Mouse (Mus musculus) forelimb bud, embryonic 11.5 days (tissue): ENCODE data around the gene Rcbtb2.

ENCODE experiments used
- DNase-seq: peaks from one replicate; pipeline ENCODE4 v3.0.0-alpha.2; 2012; ENCODE audit warnings: low read depth, low spot score

The Rcbtb2 gene

DNA sequence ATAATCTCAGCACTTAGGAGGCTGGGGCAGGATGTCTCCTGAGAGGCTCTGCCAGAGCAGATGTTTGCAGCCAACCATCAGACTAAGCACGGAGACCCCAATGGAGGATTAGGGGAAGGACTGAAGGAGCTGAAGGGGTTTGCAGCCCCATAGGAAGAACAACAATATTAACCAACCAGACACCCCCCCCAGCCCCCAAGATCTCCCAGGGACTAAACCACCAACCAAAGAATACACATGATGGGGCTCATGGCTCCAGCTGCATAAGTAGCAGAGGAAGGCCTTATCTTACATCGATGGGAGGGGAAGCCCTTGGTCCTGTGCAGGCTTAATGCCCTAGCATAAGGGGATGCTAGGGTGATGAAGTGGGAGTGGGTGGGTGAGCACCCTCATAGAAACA lies 6.5 kb upstream of the Rcbtb2 start:
- no peak for DNase-seq

DNA sequence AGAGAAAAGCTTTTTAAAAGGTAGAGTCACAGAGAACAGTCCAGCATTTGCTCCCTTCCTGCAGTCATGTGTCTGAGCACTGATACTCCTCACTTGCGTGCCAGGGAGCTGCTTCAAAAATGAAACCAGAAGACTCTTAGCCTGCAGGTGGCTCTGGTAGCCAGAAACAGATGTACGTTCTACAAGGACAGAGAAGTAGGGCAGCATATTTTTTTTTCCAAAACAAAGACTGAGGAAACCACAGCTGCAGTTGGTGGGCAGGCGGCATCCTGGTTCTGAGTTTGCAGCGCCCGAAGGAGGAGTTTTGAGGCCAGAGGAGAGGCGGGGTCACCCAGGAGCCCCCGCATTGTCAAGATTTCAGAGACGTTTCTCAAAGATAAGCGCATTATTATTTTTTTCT lies 5.9 kb upstream of the Rcbtb2 start:
- DNase-seq: peak; percentile 48

DNA sequence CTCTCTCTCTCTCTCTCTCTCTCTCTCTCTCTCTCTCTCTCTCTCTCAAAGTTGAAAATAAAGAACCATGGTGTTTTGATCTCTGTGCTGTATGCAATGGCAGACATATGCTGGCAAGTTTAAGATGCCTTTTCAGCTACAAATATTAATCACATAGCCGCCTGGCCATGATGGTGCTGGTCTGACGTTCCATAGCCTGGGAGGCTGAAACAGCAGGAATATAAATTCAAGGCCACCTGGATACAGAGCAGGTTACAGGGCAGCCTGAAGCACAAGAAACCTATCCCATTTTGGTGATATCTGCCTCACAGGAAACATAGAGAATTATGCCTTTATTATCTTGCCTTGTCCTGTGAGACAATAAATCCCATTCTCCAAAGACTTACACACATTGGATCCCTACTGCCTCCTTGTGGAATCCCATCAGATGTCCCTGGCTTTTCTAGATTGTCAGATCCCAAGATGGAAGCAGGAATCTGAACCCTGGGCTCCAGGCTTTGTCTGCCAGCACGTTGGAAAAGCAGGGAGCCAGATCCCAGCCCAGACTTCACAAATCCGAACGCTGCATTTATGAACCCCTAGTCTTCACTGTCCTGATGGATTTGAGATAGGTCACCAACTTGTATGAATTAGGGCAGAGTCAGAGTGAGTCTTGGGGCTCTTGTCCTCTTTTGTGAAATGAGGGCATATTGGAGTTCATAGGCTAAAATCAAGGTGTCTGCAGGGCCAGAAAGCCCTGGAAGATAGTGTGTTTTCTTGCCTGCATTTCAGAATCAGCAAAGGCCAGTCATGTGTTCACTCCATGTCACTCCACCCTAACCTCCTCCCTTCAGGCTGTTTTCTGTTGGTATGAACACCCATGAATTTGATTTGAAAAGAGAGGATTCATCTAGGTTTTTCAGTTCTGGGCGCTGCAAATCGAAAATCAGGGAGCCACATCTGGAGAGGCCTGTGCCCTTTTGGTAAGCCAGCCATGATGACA lies 5.1 kb upstream of the Rcbtb2 start:
- no peak for DNase-seq

DNA sequence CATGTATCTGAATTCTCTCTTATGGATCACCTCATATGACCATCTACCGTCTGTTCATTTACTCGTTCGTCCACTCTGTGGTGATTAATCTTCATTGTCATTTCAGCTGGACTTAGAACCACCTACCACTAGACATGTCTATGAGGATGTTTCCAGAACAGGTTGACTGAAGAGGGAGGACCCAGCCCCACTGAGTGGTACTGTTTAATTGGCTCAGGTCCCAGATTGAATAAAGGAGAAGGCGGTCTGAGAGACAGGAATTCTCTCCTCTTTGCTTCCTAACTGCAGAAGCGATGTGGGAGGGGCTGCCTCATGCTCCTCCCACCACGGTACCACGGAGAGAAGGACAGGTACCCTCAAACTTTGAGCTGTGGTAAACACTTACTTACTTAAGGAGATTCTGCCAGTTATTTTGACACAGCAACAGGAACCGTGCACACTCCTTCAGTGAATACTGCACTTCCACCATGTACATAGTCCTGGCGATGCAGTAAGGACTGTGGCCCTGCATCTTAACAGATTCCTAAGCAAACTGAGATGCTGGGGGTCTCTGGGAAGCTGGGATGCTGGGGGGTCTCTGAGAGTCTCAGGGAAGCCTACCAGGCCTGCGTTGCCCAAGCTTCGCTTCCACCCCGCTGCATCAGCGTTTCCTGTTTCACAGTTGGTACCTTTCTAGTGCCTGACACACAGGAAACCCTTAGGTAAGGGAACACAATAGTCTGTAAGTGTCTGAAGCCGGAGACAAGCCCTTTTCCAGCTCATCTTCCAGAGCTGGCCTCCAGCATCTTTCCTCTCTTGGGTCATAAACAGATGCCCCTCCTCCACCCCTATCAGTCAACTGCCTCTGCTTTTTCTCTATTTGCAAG lies 4.1 kb upstream of the Rcbtb2 start:
- DNase-seq: no peak

DNA sequence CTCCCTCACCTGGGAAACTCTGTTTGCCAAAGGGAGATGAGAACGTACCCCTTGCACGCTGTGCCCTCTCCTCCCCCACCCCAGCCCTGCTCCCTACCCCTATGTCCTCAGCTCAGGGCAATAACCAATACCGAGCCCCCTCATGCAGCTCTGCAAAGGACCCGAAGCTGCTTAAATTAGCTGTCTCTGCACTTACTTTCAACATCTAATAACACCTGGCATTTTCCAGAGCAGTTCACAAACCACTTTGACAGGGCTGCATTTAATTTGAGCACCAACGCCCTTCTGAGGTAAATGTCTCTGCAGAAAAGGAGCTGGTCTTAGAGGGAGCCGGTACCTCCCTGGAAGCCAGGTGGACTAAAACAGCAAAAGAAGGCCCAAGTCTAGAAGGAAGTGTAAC lies 3.4 kb upstream of the Rcbtb2 start:
- no peak for DNase-seq

DNA sequence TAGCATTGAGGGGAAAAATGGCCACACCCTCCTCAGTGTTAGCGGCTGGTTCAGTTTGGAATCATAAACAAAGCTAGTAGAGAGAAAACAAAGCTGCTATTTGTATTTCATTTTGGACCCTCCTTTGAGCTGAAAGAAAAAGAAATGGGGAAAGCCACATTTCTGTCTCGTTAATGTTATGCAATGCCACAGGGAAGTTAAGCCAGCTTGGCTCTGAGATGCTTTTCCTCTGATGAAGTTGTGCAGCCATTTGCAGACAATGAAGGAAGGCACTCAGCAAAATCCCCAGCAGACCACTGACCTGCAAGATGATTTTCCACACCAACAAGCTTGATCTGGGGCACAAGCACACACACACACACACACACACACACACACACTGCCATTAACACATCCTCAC lies 2.9 kb upstream of the Rcbtb2 start:
- DNase-seq: no peak

DNA sequence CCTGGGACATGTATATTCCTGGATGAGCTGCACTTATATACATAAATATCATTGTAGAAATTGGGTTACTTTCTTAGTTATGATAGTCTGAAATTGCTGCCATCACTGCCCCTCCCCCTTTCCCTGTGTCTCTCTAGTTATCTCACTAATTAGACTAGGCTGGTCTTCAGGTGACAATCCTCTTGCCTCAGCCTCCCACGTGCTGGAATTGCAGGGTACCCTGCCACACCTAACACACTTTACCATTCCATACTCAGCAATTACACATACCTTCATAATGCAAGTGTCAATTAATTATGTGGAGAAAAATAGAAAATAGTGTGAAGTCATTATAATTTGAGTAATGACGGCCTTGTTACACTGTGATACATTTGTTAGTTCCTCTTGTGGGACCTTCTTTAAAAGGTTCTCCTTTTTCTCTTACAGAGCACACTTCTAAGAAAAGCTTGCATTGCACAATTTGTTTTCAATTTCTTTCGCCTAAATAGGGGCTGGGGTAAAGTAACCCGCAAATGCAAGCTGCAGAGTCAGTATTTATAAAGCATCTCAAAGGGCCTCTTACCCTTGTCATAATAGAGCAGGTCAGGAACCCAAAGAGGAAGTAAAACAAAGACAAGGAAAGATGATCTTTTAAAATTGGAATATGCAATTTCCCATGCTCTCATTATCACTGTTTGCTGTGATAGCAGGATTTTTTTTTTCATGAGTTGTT lies 470 bp upstream of the Rcbtb2 start:
- no peak for DNase-seq

DNA sequence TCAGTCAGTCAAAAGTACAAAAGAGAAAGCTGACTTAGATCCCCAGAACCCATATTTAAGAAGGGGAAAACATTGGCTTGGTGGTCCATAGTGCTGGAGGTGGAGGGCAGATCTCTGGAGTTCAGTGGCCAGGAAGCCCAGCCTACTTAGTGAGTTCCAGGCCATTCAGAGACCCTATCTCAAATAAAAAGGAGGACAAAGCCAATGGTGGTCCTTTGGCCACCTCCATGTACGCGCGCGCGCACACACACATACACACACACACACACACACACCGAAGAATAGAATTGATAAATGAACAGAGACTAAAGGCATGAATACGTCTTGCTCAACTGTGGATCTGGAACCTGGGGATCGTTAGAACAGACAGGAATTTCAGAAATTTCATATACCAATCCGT lies 544 bp downstream of the Rcbtb2 start:
- no peak for DNase-seq

DNA sequence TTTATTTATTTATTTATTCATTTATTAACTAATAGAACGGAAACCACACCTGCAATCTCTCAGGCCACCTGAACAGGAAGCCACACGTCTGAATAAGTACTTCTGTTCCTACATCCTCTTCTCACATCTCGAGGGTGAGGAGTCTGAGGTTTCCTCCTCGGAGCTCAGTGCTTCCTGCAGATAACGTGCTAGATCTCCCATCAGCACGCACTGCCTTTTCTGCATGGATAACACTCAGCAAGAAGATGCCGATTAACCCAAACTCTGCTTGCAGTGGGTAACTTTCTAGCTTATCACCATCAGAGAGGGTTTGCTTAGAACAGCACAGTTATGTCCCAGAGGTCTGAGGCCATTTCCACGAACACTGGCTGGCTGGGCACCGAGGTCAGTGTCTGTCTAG lies 949 bp downstream of the Rcbtb2 start:
- DNase-seq: no peak

DNA sequence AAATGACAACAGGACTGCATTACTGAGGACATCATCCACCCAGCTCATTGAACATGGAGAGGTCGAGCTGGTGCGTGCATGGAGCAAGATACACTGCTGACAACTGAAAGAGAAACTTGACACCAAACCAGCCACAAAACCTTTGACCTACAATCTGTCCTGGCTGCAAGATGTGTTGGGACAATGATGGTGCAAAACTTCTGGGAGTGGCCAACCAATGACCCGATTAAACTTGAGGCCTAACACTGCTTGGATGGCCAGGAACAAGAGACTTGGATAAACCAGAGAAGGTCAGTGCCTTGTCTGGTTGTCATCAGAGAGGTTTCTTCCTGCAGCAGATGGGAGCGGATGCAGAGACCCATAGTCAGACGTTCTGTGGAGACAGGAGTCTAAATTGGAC lies 7.7 kb downstream of the Rcbtb2 start:
- DNase-seq: no peak

DNA sequence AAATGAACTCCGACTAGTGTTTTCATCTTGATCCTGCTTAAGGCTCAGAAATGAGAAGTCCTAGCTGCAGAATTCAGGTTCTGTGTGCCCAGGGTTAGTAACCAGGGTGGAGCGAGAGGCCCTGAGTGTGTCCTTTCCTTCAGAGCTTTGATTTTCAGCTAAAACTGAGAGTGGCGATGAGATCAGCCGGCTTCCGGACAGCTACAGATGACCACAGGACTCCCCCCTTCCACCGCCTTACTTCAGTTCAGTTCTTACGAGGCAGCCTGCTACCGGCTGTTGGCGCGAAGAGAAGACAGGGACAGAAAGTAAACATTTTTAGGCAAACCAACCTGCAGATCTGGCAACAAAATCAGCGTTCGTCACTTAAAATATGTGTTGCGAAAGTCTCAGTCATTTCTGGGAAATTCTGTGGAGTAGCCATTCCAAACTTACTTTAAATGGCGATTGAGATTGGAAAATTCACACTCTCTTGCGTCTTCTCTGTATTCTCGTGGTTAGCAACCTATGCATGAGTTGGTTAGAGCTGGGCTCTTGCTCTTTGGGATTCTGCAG lies 9.1 kb downstream of the Rcbtb2 start:
- DNase-seq: no peak

DNA sequence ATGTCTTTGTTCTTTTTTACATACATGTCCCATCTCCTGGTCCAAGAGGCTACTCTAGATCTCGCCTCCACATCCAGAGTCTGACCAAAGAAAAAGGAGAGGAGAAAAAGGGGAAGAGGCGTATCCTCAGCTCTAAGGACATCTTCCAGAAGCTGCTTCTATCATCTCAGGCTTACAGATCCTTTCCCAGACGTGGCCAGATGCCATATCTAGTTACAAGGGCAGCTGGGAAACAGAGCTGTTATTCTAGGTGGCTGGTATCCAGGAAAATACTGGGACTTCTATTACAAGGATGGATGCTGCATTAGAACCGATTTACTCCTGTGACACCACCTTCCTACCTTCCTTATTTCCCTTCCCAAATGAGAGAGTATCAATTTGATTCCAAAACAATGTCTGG lies 9.9 kb downstream of the Rcbtb2 start:
- DNase-seq: no peak

DNA sequence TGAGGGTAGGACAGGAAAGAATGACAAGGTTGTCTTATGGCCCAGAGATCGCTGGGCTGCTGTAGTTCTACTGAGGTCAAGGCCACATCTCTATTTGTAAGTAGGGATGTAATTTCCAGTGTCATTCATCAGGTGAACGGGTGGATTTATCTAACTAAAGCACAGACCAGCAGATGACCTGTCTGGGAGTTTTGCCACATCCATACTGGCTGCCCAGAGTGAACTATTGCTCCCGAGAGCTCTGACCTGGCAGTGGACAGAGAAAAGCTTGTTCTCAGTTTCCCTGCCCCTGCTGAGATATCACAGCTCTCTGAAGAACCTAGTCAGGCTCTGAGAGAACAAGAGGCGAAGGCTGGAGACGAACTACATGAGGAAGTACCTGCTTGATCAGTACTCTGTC lies 14.4 kb downstream of the Rcbtb2 start:
- no peak for DNase-seq

DNA sequence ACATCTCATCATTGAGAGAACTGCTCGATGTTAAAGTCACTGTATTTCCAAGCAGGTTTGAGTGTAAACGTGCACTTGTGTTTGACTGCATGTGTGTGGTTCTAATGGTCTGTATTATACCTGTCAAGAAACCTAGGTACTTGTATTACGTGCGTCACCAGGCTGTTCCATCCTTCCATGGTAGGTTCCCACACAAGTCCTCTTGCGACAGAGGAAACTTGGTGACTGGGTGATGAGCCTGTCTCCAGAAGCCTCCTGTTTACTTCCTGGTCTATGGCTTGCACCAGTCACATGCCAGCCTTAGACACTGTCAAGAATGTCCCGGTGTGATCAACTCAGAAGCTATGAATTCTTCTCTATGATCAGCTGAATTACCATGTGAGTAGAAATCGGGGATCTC lies 15.6 kb downstream of the Rcbtb2 start:
- no peak for DNase-seq

DNA sequence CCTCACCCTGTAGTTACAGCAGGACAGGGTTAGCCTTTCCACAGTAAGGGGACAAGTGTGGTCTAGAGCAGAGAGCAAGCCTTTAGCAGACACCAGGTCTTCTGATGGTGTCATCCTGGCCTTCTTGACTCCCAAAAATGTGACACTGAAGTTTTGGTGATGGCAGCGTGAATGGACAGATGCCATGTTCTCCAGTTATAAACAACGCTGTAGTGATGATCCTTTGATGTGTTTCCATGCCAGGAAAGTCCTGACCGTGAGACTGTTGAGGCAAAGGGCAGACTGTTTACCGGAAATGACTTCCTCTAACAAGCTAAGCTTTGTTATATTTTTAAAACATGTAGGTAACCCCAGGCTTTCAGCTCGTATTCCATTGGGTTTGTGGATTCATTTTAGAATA lies 17.0 kb downstream of the Rcbtb2 start:
- DNase-seq: no peak

DNA sequence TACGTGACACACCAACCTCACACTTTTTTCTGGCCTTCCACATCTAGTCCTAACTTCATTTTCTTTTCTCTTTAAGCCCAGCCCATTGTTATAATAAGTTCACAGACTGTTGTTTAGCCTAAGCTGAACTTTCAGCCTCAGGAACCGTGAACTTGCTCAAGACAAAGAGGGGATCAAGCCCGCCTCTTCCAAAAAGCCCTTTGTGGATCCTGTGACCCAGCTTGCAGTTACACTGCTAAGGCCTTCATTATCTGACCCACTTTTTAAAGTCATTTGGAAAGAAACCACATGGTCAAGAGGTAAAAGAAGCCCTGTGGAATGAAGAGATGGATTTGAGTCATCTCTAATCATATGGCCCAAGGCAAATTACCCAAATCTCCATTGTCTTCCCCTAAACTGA lies 19.0 kb downstream of the Rcbtb2 start:
- no peak for DNase-seq

DNA sequence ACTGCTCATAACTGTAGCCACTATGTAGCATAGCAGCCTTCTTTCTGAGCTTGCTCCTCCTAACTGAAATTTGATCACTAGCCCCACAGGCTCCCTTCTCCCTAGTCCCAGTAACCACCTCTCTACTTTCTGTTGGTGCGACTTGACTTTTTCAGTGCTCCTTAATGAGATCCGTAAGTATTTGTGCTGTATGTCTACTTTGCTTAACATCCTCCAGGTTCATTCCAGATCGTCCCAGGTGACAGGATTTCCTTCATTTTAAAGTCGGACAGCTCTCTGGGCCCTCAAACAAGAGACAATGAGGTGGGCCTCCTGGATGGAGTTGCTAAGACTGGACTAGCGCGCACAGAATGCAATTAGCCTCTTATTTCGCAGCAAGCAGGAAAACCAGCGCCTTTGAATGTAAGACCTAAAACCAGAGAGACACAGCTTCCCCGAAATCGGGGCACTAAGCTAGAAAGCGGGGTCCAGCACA lies 19.6 kb downstream of the Rcbtb2 start:
- DNase-seq: peak; percentile 69

DNA sequence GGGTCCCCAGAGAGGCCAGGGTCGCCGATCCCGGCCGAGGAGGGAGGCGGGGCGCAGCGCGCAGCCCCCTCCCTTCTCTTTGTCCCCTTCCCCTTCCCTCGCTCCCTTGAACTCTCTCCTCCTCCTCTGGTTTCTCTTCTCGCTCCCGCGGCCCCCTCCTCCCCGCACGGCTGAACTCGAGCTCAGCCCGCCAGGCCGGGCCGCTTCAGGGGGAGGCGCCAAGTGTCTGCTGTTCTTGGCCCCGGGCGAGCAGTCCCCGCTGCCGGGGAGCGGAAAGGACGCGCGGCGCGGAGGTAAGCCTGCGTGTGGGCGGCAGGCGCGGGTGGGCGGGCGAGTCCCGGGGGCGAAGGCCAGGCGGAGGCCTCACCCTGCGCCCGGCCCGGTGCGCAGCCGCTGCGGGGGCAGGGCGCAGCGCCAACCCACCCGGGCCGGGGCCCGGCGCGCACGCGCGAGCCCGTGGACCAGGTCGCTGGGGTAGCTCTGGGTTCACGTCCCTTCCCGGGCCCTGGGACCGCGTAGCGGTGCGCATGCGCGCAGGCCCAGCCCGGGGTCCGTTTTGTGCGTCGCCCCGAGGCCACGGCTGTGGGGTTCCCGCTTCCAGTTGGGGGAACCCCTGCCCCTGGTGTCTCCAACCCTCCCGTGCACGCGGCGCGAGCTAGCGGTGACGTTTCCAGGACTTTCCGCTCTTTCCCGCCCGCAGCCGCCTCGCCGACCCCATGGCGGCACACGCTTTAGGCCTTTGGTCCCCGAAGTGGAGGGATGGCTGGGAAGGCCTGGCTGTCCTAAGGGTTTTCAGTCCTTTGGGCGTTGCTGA lies 20.3 kb downstream of the Rcbtb2 start:
- DNase-seq: peak; percentile 85

DNA sequence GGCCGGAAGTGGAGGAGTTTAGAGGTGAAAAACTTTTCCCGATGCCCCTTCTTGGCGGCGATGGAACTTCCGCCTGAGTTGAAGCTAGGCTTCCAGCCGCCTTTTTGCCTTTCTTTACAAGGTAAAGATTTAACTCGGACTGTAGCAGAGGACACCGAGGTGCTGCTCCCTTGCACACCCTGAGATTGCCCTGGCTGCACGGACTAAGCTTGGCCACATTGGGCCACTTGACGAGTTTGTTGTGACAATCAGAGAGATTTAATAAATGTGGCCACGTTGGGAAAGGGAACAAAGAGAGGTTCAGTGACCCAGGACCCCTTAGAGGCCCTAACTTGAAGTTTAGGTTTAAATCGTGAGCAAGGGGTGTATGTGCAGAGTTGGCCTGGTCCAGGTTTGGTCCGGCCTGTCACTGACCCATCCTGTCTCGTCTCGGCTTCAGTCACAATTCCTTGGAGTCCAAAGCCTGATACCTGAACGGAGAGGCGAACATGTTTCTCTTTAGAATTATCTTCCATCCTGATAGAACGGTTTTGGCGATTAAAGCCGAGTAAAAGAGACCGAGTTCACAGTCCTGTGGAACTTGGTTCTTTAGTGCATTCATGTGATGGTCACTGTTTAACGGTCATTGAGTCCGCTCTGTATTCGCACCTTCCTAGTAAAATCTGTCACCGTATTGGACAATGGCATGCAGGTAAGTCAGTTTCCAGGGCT lies 21.0 kb downstream of the Rcbtb2 start:
- DNase-seq: no peak

DNA sequence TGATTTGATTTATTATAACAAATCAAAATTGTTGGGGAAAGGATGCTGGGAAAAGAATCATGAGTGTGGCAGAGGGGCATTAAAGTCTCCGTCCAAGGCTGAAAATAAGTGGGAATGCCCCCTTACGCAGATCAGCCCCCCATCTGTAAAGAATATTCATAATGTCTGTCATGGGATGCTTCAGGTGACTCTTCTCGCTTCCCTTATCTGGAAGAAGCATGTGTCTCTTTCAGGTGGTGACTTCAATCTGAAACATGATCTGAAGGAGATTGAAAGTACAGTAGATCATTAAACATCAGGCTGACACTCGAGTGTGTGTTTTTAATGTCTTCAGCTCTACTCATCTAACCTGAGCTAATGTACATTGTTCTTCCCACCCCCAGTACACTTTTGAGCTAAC lies 22.7 kb downstream of the Rcbtb2 start:
- DNase-seq: no peak
